10 mouse cellular contexts compared by ENCODE assay signal in genomic region chr6:50934245-50934644, GRCm38 (mm10).
DNase-seq lines count a peak whose midpoint lies in the region; ATAC-seq and TF ChIP-seq lines count a peak whose summit lies in the region.
"Had no signal": no experiment of that assay in that cellular context is flagged by ENCODE, and none has a peak within 500 bp of the region (broad histone marks: within the 10 kb centered on the region; RNA-seq: fewer than 3 reads in every experiment).

No protein-coding gene starts in this region.

- 61% methylated on average over 10 of the region's 10 CpGs for WGBS in embryonic facial prominence, embryonic 15.5 days
- 49% methylated on average over 10 of the region's 10 CpGs for WGBS in hindbrain, embryonic 16.5 days
- WGBS in midbrain, postnatal 0 days, result 55% methylated on average over 10 of the region's 10 CpGs

- intact Hi-C loops in heart, postnatal 25 days (cut with DNase I), result no loop called here

- ATAC-seq in frontal cortex, adult (ENCODE audit: low TSS enrichment), result peak; percentile 64
- ATAC-seq in embryonic facial prominence, embryonic 15.5 days (ENCODE audit: insufficient number of reproducible peaks, low FRiP score, low TSS enrichment, low read depth), result no peak
- peak; percentile 55 for ATAC-seq in hindbrain, embryonic 16.5 days
- no peak for ATAC-seq in midbrain, postnatal 0 days (ENCODE audit: low FRiP score)
- ATAC-seq in cerebellum, adult (ENCODE audit: insufficient number of reproducible peaks, low FRiP score, low TSS enrichment), result no peak
- no peak for ATAC-seq in monocyte, adult 5-6 weeks (replicated peaks; ENCODE audit: insufficient number of reproducible peaks, low FRiP score, low TSS enrichment, poor library complexity, severe bottlenecking)

- DNase-seq in frontal cortex, postnatal 14 days (ENCODE audit: low spot score in 2 of 2), result no peak
- peak; percentile 36 for DNase-seq in midbrain, postnatal 0 days (ENCODE audit: low spot score)
- no peak for DNase-seq in heart, postnatal 25 days (ENCODE audit: low spot score)
- DNase-seq: adrenal gland, adult 2 months; thymus, postnatal 4 days had no signal

- no peaks in the 10 kb centered on the region for H3K36me3 ChIP-seq in embryonic facial prominence, embryonic 15.5 days
- H3K36me3 ChIP-seq in hindbrain, embryonic 16.5 days (ENCODE audit: control insufficient read depth, insufficient read depth, low read length), result no peaks in the 10 kb centered on the region
- H3K36me3 ChIP-seq in midbrain, postnatal 0 days (ENCODE audit: insufficient read depth, low read length), result no peaks in the 10 kb centered on the region

- TF ChIP-seq CTCF in midbrain, postnatal 0 days (IDR thresholded peaks at IDR 0.05), result no peak

- peak overlapping the region; percentile 59; the same call in 1 of the 2 replicates for H3K27ac ChIP-seq in embryonic facial prominence, embryonic 15.5 days (replicated peaks)
- H3K27ac ChIP-seq in hindbrain, embryonic 16.5 days (ENCODE audit: low read depth, low read length), result peak overlapping the region; percentile 64
- no peak overlapping the region for H3K27ac ChIP-seq in midbrain, postnatal 0 days (ENCODE audit: low read depth, low read length)

- H3K9me3 ChIP-seq in embryonic facial prominence, embryonic 15.5 days (replicated peaks), result no peaks in the 10 kb centered on the region
- no peaks in the 10 kb centered on the region for H3K9me3 ChIP-seq in hindbrain, embryonic 16.5 days (ENCODE audit: control insufficient read depth, low read length)
- no peaks in the 10 kb centered on the region for H3K9me3 ChIP-seq in midbrain, postnatal 0 days (ENCODE audit: low read length)

- H3K9ac ChIP-seq in embryonic facial prominence, embryonic 15.5 days, result no peak overlapping the region
- H3K9ac ChIP-seq in hindbrain, embryonic 16.5 days (ENCODE audit: low read depth, low read length), result no peak overlapping the region
- no peak overlapping the region for H3K9ac ChIP-seq in midbrain, postnatal 0 days (replicated peaks; ENCODE audit: low read length, poor library complexity, severe bottlenecking)

- no peak overlapping the region for H3K4me2 ChIP-seq in embryonic facial prominence, embryonic 15.5 days (replicated peaks)
- H3K4me2 ChIP-seq in hindbrain, embryonic 16.5 days (ENCODE audit: low read length), result 0 out of 2 replicates have a peak overlapping the region, but pooled peaks have one; percentile 15
- 0 out of 2 replicates have a peak overlapping the region, but pooled peaks have one; percentile 12 for H3K4me2 ChIP-seq in midbrain, postnatal 0 days (ENCODE audit: low read depth, low read length, poor library complexity, severe bottlenecking)

- H3K27me3 ChIP-seq in embryonic facial prominence, embryonic 15.5 days, result no peaks in the 10 kb centered on the region
- no peaks in the 10 kb centered on the region for H3K27me3 ChIP-seq in hindbrain, embryonic 16.5 days (replicated peaks; ENCODE audit: control insufficient read depth, insufficient read depth, low read length)
- H3K27me3 ChIP-seq in midbrain, postnatal 0 days (ENCODE audit: insufficient read depth, low read length), result no peaks in the 10 kb centered on the region

- H3K4me1 ChIP-seq in embryonic facial prominence, embryonic 15.5 days, result peaks cover 5% of the 10 kb centered on the region; the same call in 1 of the 2 replicates
- H3K4me1 ChIP-seq in hindbrain, embryonic 16.5 days (ENCODE audit: control insufficient read depth, insufficient read depth, low read depth, low read length), result peaks cover 2% of the 10 kb centered on the region
- peaks cover 4% of the 10 kb centered on the region; the same call in 1 of the 2 replicates for H3K4me1 ChIP-seq in midbrain, postnatal 0 days (ENCODE audit: insufficient read depth, low read length)

- H3K4me3 ChIP-seq in embryonic facial prominence, embryonic 15.5 days (replicated peaks), result no peak overlapping the region
- no peak overlapping the region for H3K4me3 ChIP-seq in hindbrain, embryonic 16.5 days (ENCODE audit: low read length)
- no peak overlapping the region for H3K4me3 ChIP-seq in midbrain, postnatal 0 days (ENCODE audit: low read depth, low read length)

Comparison
In these comparisons a context has a peak if more than half of its experiments do, and no peak if none do; other contexts are left out.
1. ATAC-seq: peak in frontal cortex, adult (single experiment) and hindbrain, embryonic 16.5 days (single experiment); none in embryonic facial prominence, embryonic 15.5 days (single experiment), midbrain, postnatal 0 days (single experiment), cerebellum, adult (single experiment) and monocyte, adult 5-6 weeks (single experiment).